Mouse (Mus musculus) forebrain, postnatal 0 days (tissue): ENCODE measurements around the gene Ankrd13b. TPM values are rescaled to one million over a fixed set of nuclear protein-coding genes. Genes with fewer than 3 reads are reported as not detected.

Experiments
- ATAC-seq: fragments of 200-750 bp; cut with Nextera tagmentation; 2 replicates; pipeline ENCODE4 v1.8.0; 2017; ENCODE audit warnings: mild to moderate bottlenecking, moderate library complexity
- DNase-seq: peaks from one replicate; pipeline ENCODE4 v3.0.0-alpha.2; 2015
- H3K27ac ChIP-seq: fragments of 300-500 bp; sonication (generic); 2 replicates; pipeline ENCODE4 v1.5.1; 2014; ENCODE audit warnings: low read depth, mild to moderate bottlenecking, antibody characterized with exemption, low read length, moderate library complexity, mixed read lengths
- H3K27me3 ChIP-seq: fragments of 300-500 bp; sonication (generic); 2 replicates; pipeline ENCODE4 v1.6.1; 2014; ENCODE audit warnings: mild to moderate bottlenecking, low read length, mixed read lengths; ENCODE audit not compliant: insufficient read depth
- H3K36me3 ChIP-seq: fragments of 300-500 bp; sonication (generic); 2 replicates; pipeline ENCODE4 v1.6.1; 2014; ENCODE audit warnings: mild to moderate bottlenecking, moderate library complexity; ENCODE audit not compliant: insufficient read depth
- H3K4me1 ChIP-seq: fragments of 300-500 bp; sonication (generic); 2 replicates; pipeline ENCODE4 v1.6.1; 2014; ENCODE audit warnings: antibody characterized with exemption; ENCODE audit not compliant: insufficient read depth
- H3K4me2 ChIP-seq: fragments of 300-500 bp; sonication (generic); 2 replicates; pipeline ENCODE4 v1.6.1; 2014; ENCODE audit warnings: low read depth, mild to moderate bottlenecking, moderate library complexity
- H3K4me3 ChIP-seq: fragments of 300-500 bp; sonication (generic); 2 replicates; pipeline ENCODE4 v1.5.1; 2014; ENCODE audit warnings: low read depth, low read length, mixed read lengths
- H3K9ac ChIP-seq: fragments of 300-500 bp; sonication (generic); 2 replicates; pipeline ENCODE4 v1.6.1; 2014; ENCODE audit warnings: mild to moderate bottlenecking
- H3K9me3 ChIP-seq: fragments of 300-500 bp; sonication (generic); 2 replicates; pipeline ENCODE4 v1.6.1; 2016; ENCODE audit warnings: low read length
- CTCF ChIP-seq: sonication (generic); IDR thresholded peaks from 2 replicates; pipeline ENCODE4 v1.5.1; 2016; ENCODE audit warnings: antibody characterized with exemption, control low read depth, low read depth
- WGBS: fragments of 180-500 bp; shearing (Covaris S2); extraction: QIAGEN DNeasy Blood & Tissue Kit; methylation state at CpG from one replicate; pipeline ENCODE4 v1.1.7; 2014; 5-methylcytosine and 5-hydroxymethylcytosine counted together
- polyA plus RNA-seq: library from polyadenylated mRNA; unstranded; fragments of >200 nt; fragmentation: Nextera tagmentation; extraction: Ambion mirVana; gene quantifications from 2 replicates; pipeline ENCODE4 v1.2.1, GENCODE M21; 2015
- total RNA-seq: library from RNA; depleted of rRNA; stranded (reverse); fragments of >200 nt; gene quantifications from 2 replicates; pipeline ENCODE4 v1.2.3, GENCODE M21; 2014

Ankrd13b gene
- total and polyA plus RNA-seq, 2 experiments from 2014 or later = 55.4 to 81.7 TPM

- Histone ChIP-seq H3K36me3 (peaks cover 65% of the 10 kb centered on the region), H3K9ac (no peak overlapping the region), H3K27ac (no peak overlapping the region), H3K4me1 (no peaks in the 10 kb centered on the region), H3K4me2 (no peak overlapping the region), H3K4me3 (no peak overlapping the region), H3K27me3 (no peaks in the 10 kb centered on the region), H3K9me3 (no peaks in the 10 kb centered on the region)
- WGBS = 90% methylated on average over 4 of the region's 4 CpGs
- DNase-seq = no peak
- ATAC-seq = no peak
- TF ChIP-seq CTCF = no peak
Observed at GRCm38 (mm10) chr11:77501971-77502370, 12.5 kb upstream of the Ankrd13b start.

GRCm38 (mm10) chr11:77501392-77501791, 11.9 kb upstream of the Ankrd13b start:
- peaks cover 59% of the 10 kb centered on the region for H3K36me3 ChIP-seq
- H3K4me1 ChIP-seq = no peaks in the 10 kb centered on the region
- ATAC-seq (peak; percentile 72), DNase-seq (peak; percentile 89)
- no peak overlapping the region for H3K4me3 ChIP-seq
- H3K9me3 ChIP-seq = no peaks in the 10 kb centered on the region
- no peaks in the 10 kb centered on the region for H3K27me3 ChIP-seq
- no peak overlapping the region for H3K4me2 ChIP-seq
- TF ChIP-seq CTCF = peak; percentile 92
- 0 out of 2 replicates have a peak overlapping the region, but pooled peaks have one; percentile 36 for H3K27ac ChIP-seq
- H3K9ac ChIP-seq = no peak overlapping the region
- 20% methylated on average over 5 of the region's 5 CpGs for WGBS

DNA sequence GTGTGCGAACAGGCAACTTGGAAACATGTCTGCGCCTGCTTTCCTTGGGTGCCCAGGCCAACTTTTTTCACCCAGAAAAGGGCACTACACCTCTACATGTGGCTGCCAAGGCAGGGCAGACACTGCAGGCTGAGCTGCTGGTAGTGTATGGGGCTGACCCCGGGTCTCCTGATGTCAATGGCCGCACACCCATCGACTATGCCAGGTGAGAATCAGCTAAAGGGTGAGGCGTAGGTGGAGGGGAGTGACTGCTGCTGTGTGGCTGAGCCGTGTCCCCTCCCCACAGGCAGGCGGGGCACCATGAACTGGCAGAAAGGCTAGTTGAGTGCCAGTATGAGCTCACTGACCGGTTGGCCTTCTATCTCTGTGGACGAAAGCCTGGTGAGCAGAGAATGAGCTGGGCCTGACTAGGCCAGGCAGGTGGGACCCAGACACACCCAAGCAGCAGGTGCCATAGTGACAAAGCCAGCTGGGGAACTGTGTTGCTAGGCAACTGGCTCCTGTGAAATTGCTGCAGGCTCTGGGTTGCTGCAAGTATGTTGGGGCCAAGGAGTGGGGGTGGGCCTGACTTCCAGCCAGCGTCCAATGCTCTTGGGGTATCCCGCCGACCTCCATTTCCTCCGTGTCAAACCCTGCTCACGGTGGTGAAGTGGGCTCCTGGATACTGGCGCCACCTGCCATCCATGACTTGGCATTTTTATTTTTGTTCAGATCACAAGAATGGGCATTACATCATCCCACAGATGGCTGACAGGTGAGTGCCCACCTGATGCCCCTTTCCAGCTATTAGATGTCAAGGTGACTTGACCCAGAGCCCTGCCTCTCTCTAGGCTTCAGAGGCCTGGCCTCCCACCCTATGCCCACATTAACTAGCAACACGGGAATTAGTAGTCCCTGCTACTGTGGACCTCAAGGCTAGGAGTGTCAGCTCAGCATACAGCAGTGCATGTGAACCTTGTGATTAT, 11.2 kb upstream of the Ankrd13b start:
- 77% methylated on average over 17 of the region's 17 CpGs for WGBS
- no peak for TF ChIP-seq CTCF
- peak; percentile 45 for DNase-seq

DNA sequence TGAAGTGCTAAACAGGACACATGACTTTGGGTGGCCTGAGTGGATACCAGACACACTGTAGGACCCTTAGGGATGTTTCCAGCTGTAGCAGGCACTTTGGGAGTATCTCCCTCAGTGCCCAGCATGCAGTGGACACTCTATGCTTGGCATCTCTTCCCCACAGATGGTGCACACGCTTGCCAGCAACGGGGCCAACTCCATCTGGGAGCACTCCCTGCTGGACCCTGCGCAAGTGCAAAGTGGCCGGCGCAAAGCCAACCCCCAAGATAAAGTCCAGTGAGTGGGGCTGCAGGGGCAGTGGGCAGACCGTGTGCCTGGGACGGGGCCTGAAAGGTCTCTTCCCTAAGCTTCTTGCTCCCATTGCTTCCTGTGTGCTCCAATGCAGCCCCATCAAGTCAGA, 9.9 kb upstream of the Ankrd13b start:
- H3K36me3 ChIP-seq = peaks cover 39% of the 10 kb centered on the region
- WGBS = 79% methylated on average over 7 of the region's 7 CpGs
- H3K4me1 ChIP-seq = peaks cover 6% of the 10 kb centered on the region
- no peaks in the 10 kb centered on the region for H3K9me3 ChIP-seq
- no peak overlapping the region for H3K4me2 ChIP-seq
- H3K9ac ChIP-seq = no peak overlapping the region
- no peak overlapping the region for H3K27ac ChIP-seq
- DNase-seq = no peak
- no peak for TF ChIP-seq CTCF
- H3K4me3 ChIP-seq = no peak overlapping the region
- H3K27me3 ChIP-seq = no peaks in the 10 kb centered on the region
- no peak for ATAC-seq

More for the DNA sequence above, 11.2 kb upstream of the Ankrd13b start:
- ATAC-seq = peak; percentile 32; the same call in 1 of the 2 replicates
- Histone ChIP-seq H3K9ac (no peak overlapping the region), H3K27ac (0 out of 2 replicates have a peak overlapping the region, but pooled peaks have one; percentile 36), H3K4me3 (no peak overlapping the region), H3K9me3 (no peaks in the 10 kb centered on the region), H3K4me1 (no peaks in the 10 kb centered on the region), H3K27me3 (no peaks in the 10 kb centered on the region), H3K4me2 (no peak overlapping the region), H3K36me3 (peaks cover 52% of the 10 kb centered on the region)

DNA sequence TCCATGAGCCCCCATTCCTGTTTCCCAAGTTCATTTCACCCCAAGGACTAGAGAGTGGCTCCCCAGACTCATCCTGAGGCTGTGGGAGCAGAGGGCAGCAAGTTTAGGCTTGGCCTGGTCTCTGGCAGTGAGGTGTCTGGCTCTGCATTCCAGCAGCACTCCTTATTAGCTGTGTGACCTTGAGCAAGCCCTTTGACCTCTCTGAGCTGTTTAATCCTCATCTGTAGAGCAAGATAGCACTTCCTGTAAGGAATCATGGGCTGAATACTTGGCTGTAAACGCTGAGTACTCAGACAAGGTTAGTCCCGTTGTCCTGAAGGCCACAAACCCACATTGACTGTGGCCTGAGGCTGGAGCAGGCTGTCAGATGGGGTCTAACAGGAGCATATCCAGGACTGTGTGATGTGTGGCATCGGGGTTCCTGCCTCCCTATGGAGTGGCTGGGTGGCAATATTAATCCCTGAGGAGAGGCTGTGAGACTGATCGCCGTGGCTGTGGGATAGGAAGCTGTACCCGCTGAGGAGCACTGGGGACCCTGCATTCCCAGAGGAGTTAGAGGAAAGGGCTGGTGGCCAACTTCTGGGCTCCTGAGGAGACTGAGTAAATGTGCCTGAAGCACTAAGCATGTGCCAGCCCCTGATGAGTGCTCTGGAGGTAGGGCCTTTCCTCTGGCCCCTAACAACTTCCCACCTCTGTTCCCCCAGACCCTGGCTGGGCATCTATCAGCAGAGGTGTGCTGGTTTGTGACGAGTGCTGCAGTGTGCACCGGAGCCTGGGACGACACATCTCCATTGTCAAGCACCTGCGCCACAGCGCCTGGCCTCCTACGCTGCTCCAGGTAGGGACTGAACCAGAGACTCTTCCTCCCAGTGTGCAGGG, 9.0 kb upstream of the Ankrd13b start:
- Histone ChIP-seq H3K4me3 (no peak overlapping the region), H3K4me2 (no peak overlapping the region), H3K9ac (peak overlapping the region; percentile 18; the same call in 1 of the 2 replicates), H3K27me3 (no peaks in the 10 kb centered on the region), H3K36me3 (peaks cover 30% of the 10 kb centered on the region), H3K4me1 (peaks cover 7% of the 10 kb centered on the region), H3K9me3 (no peaks in the 10 kb centered on the region), H3K27ac (no peak overlapping the region)
- ATAC-seq (no peak), DNase-seq (no peak)
- TF ChIP-seq CTCF = no peak
- WGBS = 80% methylated on average over 12 of the region's 12 CpGs

GRCm38 (mm10) chr11:77497851-77498250, 8.4 kb upstream of the Ankrd13b start:
- ATAC-seq = no peak
- Histone ChIP-seq H3K4me2 (no peak overlapping the region), H3K9ac (no peak overlapping the region), H3K27me3 (no peaks in the 10 kb centered on the region), H3K27ac (no peak overlapping the region), H3K4me3 (no peak overlapping the region), H3K4me1 (peaks cover 7% of the 10 kb centered on the region), H3K9me3 (no peaks in the 10 kb centered on the region), H3K36me3 (peaks cover 24% of the 10 kb centered on the region)
- 52% methylated on average over 4 of the region's 4 CpGs for WGBS
- TF ChIP-seq CTCF = no peak
- no peak for DNase-seq
